Mouse (Mus musculus) hindbrain, embryonic 11.5 days (tissue): ENCODE results near the gene Farp1. TPM values are rescaled to one million over a fixed set of nuclear protein-coding genes. Genes with fewer than 3 reads are reported as not detected.
"Not testable (repeated sequence)": the region's sequence is repeated elsewhere in the genome, so short reads cannot be mapped to it uniquely, and the experiment has no call there.

Experiments
- ATAC-seq: fragments of 200-750 bp; cut with Nextera tagmentation; 2 replicates; pipeline ENCODE4 v1.8.0; 2017; ENCODE audit warnings: mild to moderate bottlenecking, moderate TSS enrichment, moderate library complexity; ENCODE audit not compliant: low FRiP score
- DNase-seq: peaks from one replicate; pipeline ENCODE4 v3.0.0-alpha.2; 2015; ENCODE audit warnings: low spot score
- H3K27ac ChIP-seq: fragments of 300-500 bp; sonication (generic); 2 replicates; pipeline ENCODE4 v1.5.1; 2014; ENCODE audit warnings: mild to moderate bottlenecking, low read depth, low read length
- H3K27me3 ChIP-seq: fragments of 300-500 bp; sonication (generic); 2 replicates; pipeline ENCODE4 v1.6.1; 2014; ENCODE audit warnings: mild to moderate bottlenecking, low read length, moderate library complexity, mixed read lengths; ENCODE audit not compliant: control insufficient read depth, insufficient read depth
- H3K36me3 ChIP-seq: fragments of 300-500 bp; sonication (generic); 2 replicates; pipeline ENCODE4 v1.6.1; 2014; ENCODE audit warnings: mild to moderate bottlenecking, low read length, moderate library complexity, mixed read lengths; ENCODE audit not compliant: control insufficient read depth, insufficient read depth
- H3K4me1 ChIP-seq: fragments of 300-500 bp; sonication (generic); replicated peaks from 2 replicates; pipeline ENCODE4 v1.6.1; 2014; ENCODE audit warnings: low read length, mixed read lengths; ENCODE audit not compliant: control insufficient read depth, insufficient read depth
- H3K4me2 ChIP-seq: fragments of 300-500 bp; sonication (generic); replicated peaks from 2 replicates; pipeline ENCODE4 v1.6.1; 2014; ENCODE audit warnings: mild to moderate bottlenecking, low read depth, low read length
- H3K4me3 ChIP-seq: fragments of 300-500 bp; sonication (generic); 2 replicates; pipeline ENCODE4 v1.5.1; 2014; ENCODE audit warnings: low read depth, low read length
- H3K9ac ChIP-seq: fragments of 300-500 bp; sonication (generic); 2 replicates; pipeline ENCODE4 v1.6.1; 2014; ENCODE audit warnings: low read depth, low read length
- H3K9me3 ChIP-seq: fragments of 300-500 bp; sonication (generic); 2 replicates; pipeline ENCODE4 v1.6.1; 2016; ENCODE audit warnings: low read length; ENCODE audit not compliant: control insufficient read depth
- WGBS: fragments of 180-500 bp; shearing (Covaris S2); extraction: QIAGEN DNeasy Blood & Tissue Kit; methylation state at CpG from one replicate; pipeline ENCODE4 v1.1.7; 2014; 5-methylcytosine and 5-hydroxymethylcytosine counted together
- polyA plus RNA-seq: library from polyadenylated mRNA; unstranded; fragments of >200 nt; fragmentation: Nextera tagmentation; extraction: Ambion mirVana; gene quantifications from 2 replicates; pipeline ENCODE4 v1.2.1, GENCODE M21; 2014

The Farp1 gene
- polyA plus RNA-seq, 1 experiment from 2014 or later: 32.5 TPM

DNA sequence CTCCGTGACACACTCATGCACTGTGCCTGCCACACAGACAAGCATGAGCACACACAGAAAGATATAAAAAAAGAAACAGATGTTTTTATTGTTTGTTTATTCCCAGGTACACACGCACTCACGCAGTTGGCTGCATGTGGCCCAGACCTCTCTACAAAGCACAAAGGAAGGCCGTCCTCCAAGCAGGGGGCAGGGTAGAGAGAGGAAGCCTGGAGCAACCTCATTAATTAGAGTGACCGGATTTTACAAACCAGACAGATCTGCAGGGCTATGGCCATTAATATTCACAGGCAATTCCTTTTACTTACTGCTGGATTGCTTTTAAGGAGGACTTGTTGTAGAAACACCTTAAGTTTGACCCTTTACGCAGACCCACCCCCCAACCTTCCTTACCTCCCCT is 142.9 kb downstream of the Farp1 start:
- 0 out of 2 replicates have a peak, but pooled peaks have one; percentile 22 for ATAC-seq
- no peak overlapping the region for H3K4me3 ChIP-seq
- no peaks in the 10 kb centered on the region for H3K36me3 ChIP-seq
- WGBS: 82% methylated on average over 6 of the region's 6 CpGs
- H3K27ac ChIP-seq: no peak overlapping the region
- no peaks in the 10 kb centered on the region for H3K27me3 ChIP-seq
- H3K4me2 ChIP-seq: no peak overlapping the region
- H3K9me3 ChIP-seq: no peaks in the 10 kb centered on the region
- no peak for DNase-seq
- H3K4me1 ChIP-seq: no peaks in the 10 kb centered on the region
- H3K9ac ChIP-seq: no peak overlapping the region

GRCm38 (mm10) chr14:121180611-121181010 is 145.6 kb downstream of the Farp1 start:
- Histone ChIP-seq H3K9me3 (no peaks in the 10 kb centered on the region), H3K4me1 (no peaks in the 10 kb centered on the region), H3K4me2 (no peak overlapping the region), H3K27me3 (no peaks in the 10 kb centered on the region), H3K36me3 (no peaks in the 10 kb centered on the region), H3K9ac (no peak overlapping the region), H3K27ac (no peak overlapping the region), H3K4me3 (no peak overlapping the region)
- DNase-seq (no peak), ATAC-seq (no peak)
- 68% methylated on average over 9 of the region's 9 CpGs for WGBS

- Histone ChIP-seq H3K27ac (no peak overlapping the region), H3K4me3 (no peak overlapping the region), H3K36me3 (no peaks in the 10 kb centered on the region), H3K27me3 (no peaks in the 10 kb centered on the region), H3K4me1 (no peaks in the 10 kb centered on the region), H3K4me2 (no peak overlapping the region), H3K9ac (no peak overlapping the region), H3K9me3 (no peaks in the 10 kb centered on the region)
- DNase-seq: no peak
- WGBS: 70% methylated on average over 4 of the region's 4 CpGs
- no peak for ATAC-seq
Observed at GRCm38 (mm10) chr14:121181798-121182197, 146.8 kb downstream of the Farp1 start.

DNA sequence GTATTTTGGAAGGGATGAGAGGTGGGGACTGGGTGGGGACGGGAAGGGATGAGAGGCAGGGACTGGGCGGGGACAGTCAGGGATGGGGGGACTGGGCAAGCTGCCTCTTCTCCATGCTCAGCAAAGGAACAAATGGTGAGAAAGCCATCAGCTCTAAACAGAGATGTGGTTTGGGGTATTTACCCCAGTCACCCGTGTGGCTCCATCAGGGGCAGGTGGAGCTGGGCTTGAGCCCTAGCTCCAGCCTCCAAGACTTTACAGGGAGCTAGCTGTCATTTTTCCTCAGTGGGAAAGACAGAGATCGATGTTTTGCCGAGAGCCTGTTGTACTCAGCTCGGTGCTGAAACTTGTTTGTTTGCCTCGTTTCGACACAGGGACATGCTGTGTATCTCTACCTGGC is 148.0 kb downstream of the Farp1 start:
- Histone ChIP-seq H3K4me2 (no peak overlapping the region), H3K9ac (no peak overlapping the region), H3K4me1 (no peaks in the 10 kb centered on the region), H3K27me3 (no peaks in the 10 kb centered on the region), H3K36me3 (no peaks in the 10 kb centered on the region), H3K4me3 (no peak overlapping the region), H3K27ac (no peak overlapping the region), H3K9me3 (no peaks in the 10 kb centered on the region)
- WGBS: 87% methylated on average over 8 of the region's 8 CpGs
- no peak for DNase-seq
- ATAC-seq: no peak

DNA sequence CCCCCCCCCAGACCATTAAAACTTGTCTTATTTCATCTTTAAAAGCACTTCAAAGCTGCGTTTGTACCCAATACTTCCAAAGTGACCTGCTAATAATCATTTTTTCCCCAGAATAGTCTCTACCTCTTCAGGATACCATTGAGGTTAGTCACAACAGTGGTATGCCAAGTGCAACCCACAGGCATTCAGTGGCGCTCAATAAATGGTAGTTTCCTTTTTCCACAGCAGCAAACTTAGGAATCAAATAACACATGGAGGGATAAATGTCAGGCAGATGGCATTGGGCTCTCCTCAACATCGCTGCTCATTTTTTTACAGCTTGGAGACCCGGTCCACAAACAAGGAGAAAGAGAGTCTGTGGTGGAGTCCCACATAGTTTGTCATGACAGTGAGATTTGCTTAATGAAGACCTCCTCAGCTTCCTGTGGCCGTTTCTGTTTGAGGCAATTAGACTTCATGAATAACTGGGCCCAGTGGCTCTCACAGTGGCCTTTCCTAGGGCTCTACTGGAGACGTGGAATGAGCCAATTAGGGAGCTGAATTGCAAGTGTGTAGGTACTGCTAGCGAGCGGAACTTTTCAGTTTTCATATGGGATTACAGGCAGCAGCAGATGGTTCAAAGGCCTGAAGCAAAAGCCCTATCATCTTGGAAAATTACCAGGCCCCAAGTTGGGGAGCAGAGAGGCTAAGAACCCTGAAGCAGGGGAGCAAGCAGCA is 148.6 kb downstream of the Farp1 start:
- no peak overlapping the region for H3K4me3 ChIP-seq
- H3K9ac ChIP-seq: no peak overlapping the region
- no peaks in the 10 kb centered on the region for H3K4me1 ChIP-seq
- 82% methylated on average over 8 of the region's 8 CpGs for WGBS
- no peaks in the 10 kb centered on the region for H3K36me3 ChIP-seq
- no peak overlapping the region for H3K4me2 ChIP-seq
- H3K27ac ChIP-seq: no peak overlapping the region
- DNase-seq (no peak), ATAC-seq (no peak)
- no peaks in the 10 kb centered on the region for H3K27me3 ChIP-seq
- no peaks in the 10 kb centered on the region for H3K9me3 ChIP-seq

DNA sequence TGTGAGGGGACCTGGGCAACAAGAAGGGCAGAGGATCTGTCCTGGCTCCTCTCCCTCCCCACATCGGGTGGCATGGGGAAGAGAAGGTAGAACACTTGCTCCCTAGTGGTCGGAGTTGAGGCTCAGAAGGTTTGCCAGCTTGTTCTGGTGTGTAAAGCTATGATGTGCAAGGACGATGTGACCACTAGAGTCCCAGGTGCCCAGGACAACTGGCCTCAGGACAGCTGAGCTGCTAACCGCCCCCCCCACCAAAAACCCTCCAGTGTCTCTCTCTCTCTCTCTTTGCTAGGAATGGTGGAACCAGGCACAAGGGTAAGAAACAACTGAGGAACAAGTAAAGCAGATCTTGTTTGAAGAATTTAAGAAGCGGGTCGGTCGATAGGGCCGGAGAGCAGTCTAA is 149.4 kb downstream of the Farp1 start:
- Histone ChIP-seq H3K9ac (no peak overlapping the region), H3K4me3 (no peak overlapping the region), H3K36me3 (no peaks in the 10 kb centered on the region), H3K4me1 (no peaks in the 10 kb centered on the region), H3K4me2 (no peak overlapping the region), H3K27ac (no peak overlapping the region), H3K9me3 (no peaks in the 10 kb centered on the region), H3K27me3 (no peaks in the 10 kb centered on the region)
- WGBS: 92% methylated on average over 8 of the region's 8 CpGs
- ATAC-seq: no peak
- no peak for DNase-seq

DNA sequence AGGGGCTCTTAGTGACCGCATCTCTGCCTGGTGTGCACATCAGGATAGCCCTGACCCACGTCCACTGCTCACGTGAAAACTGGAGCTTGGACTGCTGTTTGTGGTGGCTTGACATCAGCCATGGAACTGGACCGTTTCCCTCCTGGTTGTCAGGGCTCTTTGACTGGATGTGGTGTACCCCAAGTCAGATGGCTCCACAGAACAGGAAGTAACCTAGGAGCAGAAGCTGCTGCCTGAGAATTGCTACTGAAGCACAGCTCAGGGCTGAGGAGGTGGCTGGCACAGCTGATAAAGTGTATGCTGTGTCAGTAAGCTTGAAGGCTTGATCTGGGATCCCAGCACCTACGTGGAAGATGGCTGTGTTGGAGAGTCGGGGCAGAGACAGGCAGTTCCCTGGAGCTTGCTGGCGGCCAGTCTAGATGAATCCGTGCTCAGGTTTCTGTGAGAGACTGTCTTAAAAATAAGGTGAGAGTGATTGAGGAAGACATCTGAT is 151.4 kb downstream of the Farp1 start:
- no peak overlapping the region for H3K4me2 ChIP-seq
- no peaks in the 10 kb centered on the region for H3K4me1 ChIP-seq
- ATAC-seq: no peak
- DNase-seq: no peak
- H3K27ac ChIP-seq: no peak overlapping the region
- no peaks in the 10 kb centered on the region for H3K36me3 ChIP-seq
- H3K27me3 ChIP-seq: no peaks in the 10 kb centered on the region
- 91% methylated on average over 8 of the region's 8 CpGs for WGBS
- H3K4me3 ChIP-seq: no peak overlapping the region
- no peaks in the 10 kb centered on the region for H3K9me3 ChIP-seq
- no peak overlapping the region for H3K9ac ChIP-seq

- H3K27me3 ChIP-seq, H3K9ac ChIP-seq, DNase-seq, H3K27ac ChIP-seq, H3K36me3 ChIP-seq, ATAC-seq, H3K4me1 ChIP-seq, H3K9me3 ChIP-seq, H3K4me2 ChIP-seq, H3K4me3 ChIP-seq: not testable (repeated sequence)
- WGBS: 94% methylated on average over 10 of the region's 10 CpGs
Observed at GRCm38 (mm10) chr14:121189840-121190239, 154.8 kb downstream of the Farp1 start.

- Histone ChIP-seq H3K4me1 (no peaks in the 10 kb centered on the region), H3K27ac (no peak overlapping the region), H3K27me3 (no peaks in the 10 kb centered on the region), H3K4me2 (no peak overlapping the region), H3K36me3 (no peaks in the 10 kb centered on the region), H3K9ac (no peak overlapping the region), H3K4me3 (no peak overlapping the region), H3K9me3 (no peaks in the 10 kb centered on the region)
- DNase-seq (no peak), ATAC-seq (no peak)
- WGBS: 91% methylated on average over 9 of the region's 9 CpGs
Observed at GRCm38 (mm10) chr14:121190386-121190785, 155.4 kb downstream of the Farp1 start.
